8 mouse cellular contexts compared by ENCODE assay signal in genomic region chr14:57911787-57912186, GRCm38 (mm10). TPM values are rescaled to one million over a fixed set of nuclear protein-coding genes. Genes with fewer than 3 reads are reported as not detected.
A peak's percentile ranks its signal among the peaks of the same experiment; 100 is the strongest.
DNase-seq lines count a peak whose midpoint lies in the region; ATAC-seq and TF ChIP-seq lines count a peak whose summit lies in the region.
"Not testable (repeated sequence)": the region's sequence is repeated elsewhere in the genome, so short reads cannot be mapped to it uniquely, and the experiment has no call there.
"Had no signal": no experiment of that assay in that cellular context is flagged by ENCODE, and none has a peak within 500 bp of the region (broad histone marks: within the 10 kb centered on the region; RNA-seq: fewer than 3 reads in every experiment).

No protein-coding gene starts in this region.

- H3K9ac ChIP-seq in ES-Bruce4 (ENCODE audit: low read depth, poor library complexity, severe bottlenecking); liver, embryonic 11.5 days (ENCODE audit: low read depth, low read length): not testable (repeated sequence)
- H3K9ac ChIP-seq in MEL (ENCODE audit: control insufficient read depth, low read depth, low read length, poor library complexity, severe bottlenecking) = peak overlapping the region; percentile 13; the same call in 1 of the 2 replicates

- not testable (repeated sequence) for H3K36me3 ChIP-seq in ES-Bruce4 (ENCODE audit: control insufficient read depth, insufficient read depth, low read length, poor library complexity, severe bottlenecking); MEL (ENCODE audit: control insufficient read depth in 1 of 2, insufficient read depth in 2 of 2, low read length in 2 of 2); liver, embryonic 11.5 days (ENCODE audit: control insufficient read depth, insufficient read depth, low read length)

- TF ChIP-seq CTCF in ES-Bruce4 (IDR thresholded peaks at IDR 0.05; ENCODE audit: low read depth, low read length); MEL (IDR thresholded peaks at IDR 0.05 in 2 of 3, conservative IDR thresholded peaks at IDR 0.05 in 1 of 3; ENCODE audit: control insufficient read depth in 1 of 3, insufficient read depth in 1 of 3, low read depth in 2 of 3, low read length in 3 of 3, poor library complexity in 1 of 3, severe bottlenecking in 1 of 3): not testable (repeated sequence)

- peak; percentile 49 for DNase-seq in 3134 (ENCODE audit: extremely low read depth, insufficient read length, low spot score)
- peak; percentile 79 for DNase-seq in MEL (ENCODE audit: low read depth, low spot score)
- DNase-seq in liver, embryonic 11.5 days (ENCODE audit: low spot score) = not testable (repeated sequence)
- peak; percentile 18 for DNase-seq in retina, adult 2 months (ENCODE audit: low read depth, low spot score)

- not testable (repeated sequence) for H3K27me3 ChIP-seq in ES-Bruce4 (ENCODE audit: control insufficient read depth, insufficient read depth, low read length, poor library complexity, severe bottlenecking); MEL (ENCODE audit: control insufficient read depth in 1 of 2, insufficient read depth in 2 of 2, low read length in 2 of 2); liver, embryonic 11.5 days (replicated peaks; ENCODE audit: control insufficient read depth, insufficient read depth, low read length)

- not testable (repeated sequence) for TF ChIP-seq RAD21 in MEL (IDR thresholded peaks at IDR 0.05; ENCODE audit: low read depth, low read length)

- peak overlapping the region; percentile 63; the same call in 1 of the 2 replicates for H3K27ac ChIP-seq in ES-Bruce4 (ENCODE audit: insufficient read depth, low read length)
- H3K27ac ChIP-seq in MEL (ENCODE audit: control insufficient read depth, low read depth, low read length); liver, embryonic 11.5 days (ENCODE audit: low read depth, low read length): not testable (repeated sequence)

- not testable (repeated sequence) for H3K9me3 ChIP-seq in ES-Bruce4 (replicated peaks; ENCODE audit: control insufficient read depth, insufficient read depth, low read length, poor library complexity, severe bottlenecking); MEL (replicated peaks; ENCODE audit: insufficient read depth, low read length); liver, embryonic 11.5 days (ENCODE audit: control insufficient read depth, low read length)

- peak; percentile 40 for ATAC-seq in granulocyte monocyte progenitor cell, adult 5-6 weeks (replicated peaks; ENCODE audit: poor library complexity, severe bottlenecking)
- 0 out of 2 replicates have a peak, but pooled peaks have one; percentile 8 for ATAC-seq in liver, embryonic 11.5 days (replicated peaks; ENCODE audit: low FRiP score)
- peak; percentile 49 for ATAC-seq in megakaryocyte progenitor cell, adult 5-6 weeks (replicated peaks; ENCODE audit: poor library complexity)

- not testable (repeated sequence) for TF ChIP-seq POLR2A in ES-Bruce4 (IDR thresholded peaks at IDR 0.05; ENCODE audit: insufficient read depth, low read length)
- peak in 1 of 2 experiments; percentile 36; a peak in 1 of 4 replicates for TF ChIP-seq POLR2A in MEL (IDR thresholded peaks at IDR 0.05; ENCODE audit: control insufficient read depth in 1 of 2, insufficient read depth in 1 of 2, low read depth in 1 of 2, low read length in 2 of 2, poor library complexity in 1 of 2)

- H3K4me2 ChIP-seq in liver, embryonic 11.5 days = not testable (repeated sequence)

- TF ChIP-seq EP300 in ES-Bruce4 (IDR thresholded peaks at IDR 0.05; ENCODE audit: insufficient read depth, low read depth, low read length); MEL (IDR thresholded peaks at IDR 0.05; ENCODE audit: low read depth in 1 of 2, low read length in 2 of 2): not testable (repeated sequence)

- not testable (repeated sequence) for H3K4me1 ChIP-seq in ES-Bruce4 (ENCODE audit: control insufficient read depth, insufficient read depth, low read length); liver, embryonic 11.5 days (replicated peaks; ENCODE audit: control insufficient read depth, insufficient read depth, low read length)
- H3K4me1 ChIP-seq in MEL (ENCODE audit: control insufficient read depth in 1 of 2, insufficient read depth in 2 of 2, low read length in 2 of 2) = peaks cover 17 to 19% of the 10 kb centered on the region in 2 experiments

- H3K4me3 ChIP-seq in ES-Bruce4 (ENCODE audit: low read depth, low read length); liver, embryonic 11.5 days (ENCODE audit: low read depth, low read length): not testable (repeated sequence)
- peak overlapping the region in 1 of 2 experiments; percentile 55; a peak in 1 of 4 replicates for H3K4me3 ChIP-seq in MEL (ENCODE audit: control insufficient read depth in 1 of 2, insufficient read depth in 1 of 2, low read depth in 2 of 2, low read length in 2 of 2)

- H3K79me2 ChIP-seq in MEL (ENCODE audit: control insufficient read depth, insufficient read depth, low read length, poor library complexity) = not testable (repeated sequence)

TF ChIP-seq in MEL, 35 proteins besides CTCF, POLR2A, EP300 and RAD21:
- TF ChIP-seq NELFE (IDR thresholded peaks at IDR 0.05; ENCODE audit: low read depth, low read length) = 0 out of 2 replicates have a peak, but pooled peaks have one; percentile 25

RNA-seq across cellular contexts. Expression of gene Zdhhc20, which starts 21.7 kb away (rescaled TPM):
- 42.0 and 51.5 TPM in 2 replicates for polyA plus RNA-seq in ES-Bruce4 (2011; ENCODE audit: insufficient read depth, insufficient read length, low read depth, missing spikeins)
- 4.6 and 5.9 TPM in 2 replicates for total RNA-seq in MEL (2012; rRNA removed)
- 10 to 100 TPM in 1 of 2 experiments, not detected in 1; 11.4 TPM for polyA plus RNA-seq in MEL (2012; ENCODE audit: insufficient read depth in 1 of 2, insufficient read length in 2 of 2, low read depth in 1 of 2, low replicate concordance in 2 of 2, missing spikeins in 1 of 2)
- total RNA-seq in granulocyte monocyte progenitor cell, adult 5-6 weeks (2014; fragmentation: Nextera tagmentation) = 29.1 and 41.4 TPM in 2 replicates
- total RNA-seq in granulocyte monocyte progenitor cell, adult 5-6 weeks (2017) = 42.3 and 60.9 TPM in 2 replicates
- 31.1 and 32.2 TPM in 2 replicates for polyA plus RNA-seq in liver, embryonic 11.5 days (2014; fragmentation: Nextera tagmentation; extraction: Ambion mirVana)
- 43.5 and 49.2 TPM in 2 replicates for total RNA-seq in megakaryocyte progenitor cell, adult 5-6 weeks (2015)
- total RNA-seq in megakaryocyte progenitor cell, adult 5-6 weeks (2017) = 40.8 and 44.5 TPM in 2 replicates
- polyA plus RNA-seq: erythroblast, embryonic 14.5 days had no signal
